Mouse (Mus musculus): ENCODE measurements at regions not wholly inside any gene's neighbourhood (a gene's known extent, or its start where the extent isn't known, plus 50 kb on each side); places are given as distances from the start of the nearest gene placed in this dataset.

DNA sequence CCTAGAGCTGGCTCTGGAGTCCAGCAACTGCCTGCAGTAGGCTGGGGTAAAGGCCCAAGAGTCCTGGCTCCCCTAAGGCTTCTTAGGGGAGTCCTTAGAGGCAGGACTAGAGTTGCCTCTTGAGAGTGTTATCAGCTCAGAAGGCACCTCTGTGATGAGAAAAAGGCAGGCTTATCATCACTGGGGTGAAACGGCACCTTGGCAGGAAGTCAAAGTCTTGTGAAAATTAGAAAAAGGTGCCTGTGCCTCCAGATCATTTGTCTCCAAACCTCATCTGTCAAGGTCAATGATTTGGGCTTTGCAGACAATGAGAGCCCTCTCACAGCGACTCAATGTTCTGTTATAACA, 112.8 kb downstream of the Apob start:
- TF ChIP-seq CTCF (IDR thresholded peaks at IDR 0.05; ENCODE audit: borderline replicate concordance, extremely low read depth, insufficient read depth, insufficient read length) (no peak), POLR2A (IDR thresholded peaks at IDR 0.05; ENCODE audit: borderline replicate concordance, extremely low read depth, insufficient read depth, insufficient read length, poor library complexity, severe bottlenecking) (no peak)
